Mouse (Mus musculus): ENCODE results near the gene Gm8180. TPM values are rescaled to one million over a fixed set of nuclear protein-coding genes. Genes with fewer than 3 reads are reported as not detected.
"Not testable (repeated sequence)": the region's sequence is repeated elsewhere in the genome, so short reads cannot be mapped to it uniquely, and the experiment has no call there.

The Gm8180 gene
- polyA plus RNA-seq (2014; fragmentation: Nextera tagmentation; extraction: Ambion mirVana) = not detected in 2 replicates

DNA sequence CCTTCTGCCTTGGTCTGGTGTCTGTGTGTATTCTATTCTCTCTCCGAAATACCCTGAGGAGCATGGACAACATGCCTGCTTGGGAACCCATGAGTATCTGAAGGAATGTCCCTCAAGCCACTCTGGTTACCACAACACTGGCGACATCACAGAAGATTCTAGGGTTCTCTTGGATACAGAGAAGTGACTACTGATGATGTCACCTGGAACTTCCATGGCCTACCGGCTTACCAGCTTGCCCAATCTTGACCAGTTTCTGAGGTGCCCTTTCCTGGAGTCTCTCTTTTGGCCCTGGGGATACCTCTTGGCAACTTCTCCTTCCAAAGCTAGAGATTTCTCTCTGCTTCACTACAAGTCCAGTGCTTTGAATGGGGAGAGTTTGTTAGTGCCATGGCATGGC is at the start of gene Gm8180:
TSS of gene Gm8180 (minus strand) at position 101 of the 400 bp plus-strand sequence.
- not testable (repeated sequence) for H3K27ac ChIP-seq (ENCODE audit: low read depth, low read length); H3K36me3 ChIP-seq (ENCODE audit: control insufficient read depth, insufficient read depth, low read length); H3K27me3 ChIP-seq (ENCODE audit: control insufficient read depth, insufficient read depth, low read length); H3K9ac ChIP-seq (ENCODE audit: low read depth, low read length); H3K9me3 ChIP-seq (ENCODE audit: control insufficient read depth, low read length); H3K4me3 ChIP-seq (ENCODE audit: low read length); H3K4me1 ChIP-seq (ENCODE audit: control insufficient read depth, insufficient read depth, low read length); ATAC-seq (ENCODE audit: low FRiP score, low TSS enrichment); H3K4me2 ChIP-seq (replicated peaks; ENCODE audit: low read depth, low read length)
- WGBS = 95% methylated on average over 2 of the region's 3 CpGs

DNA sequence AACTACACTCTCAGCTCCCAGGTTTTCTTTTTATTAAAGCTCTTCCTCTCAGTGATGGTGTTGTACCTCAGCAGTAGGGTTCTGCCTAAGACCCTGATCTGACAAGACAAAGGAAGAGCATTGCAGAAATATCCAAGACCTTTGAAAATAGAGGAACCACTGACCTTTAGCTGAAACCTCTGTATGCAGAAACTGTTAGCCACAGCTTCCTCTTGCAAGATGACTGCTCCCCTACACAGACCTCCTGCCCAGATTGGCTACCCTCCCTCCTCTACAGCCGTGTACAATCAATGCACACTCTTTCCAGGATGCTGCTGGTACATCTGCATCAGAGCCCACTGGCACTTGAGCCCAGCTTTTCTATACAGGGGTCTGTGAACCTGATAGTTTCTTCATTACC is 45.8 kb upstream of the Gm8180 start:
- WGBS = 87% methylated on average over 1 of the region's 1 CpGs
- H3K27me3 ChIP-seq (ENCODE audit: control insufficient read depth, insufficient read depth, low read length); H3K27ac ChIP-seq (ENCODE audit: low read depth, low read length); H3K4me1 ChIP-seq (ENCODE audit: control insufficient read depth, insufficient read depth, low read length); H3K9me3 ChIP-seq (ENCODE audit: control insufficient read depth, low read length); H3K4me3 ChIP-seq (ENCODE audit: low read length); ATAC-seq (ENCODE audit: low FRiP score, low TSS enrichment); H3K4me2 ChIP-seq (replicated peaks; ENCODE audit: low read depth, low read length); H3K36me3 ChIP-seq (ENCODE audit: control insufficient read depth, insufficient read depth, low read length); H3K9ac ChIP-seq (ENCODE audit: low read depth, low read length): not testable (repeated sequence)

DNA sequence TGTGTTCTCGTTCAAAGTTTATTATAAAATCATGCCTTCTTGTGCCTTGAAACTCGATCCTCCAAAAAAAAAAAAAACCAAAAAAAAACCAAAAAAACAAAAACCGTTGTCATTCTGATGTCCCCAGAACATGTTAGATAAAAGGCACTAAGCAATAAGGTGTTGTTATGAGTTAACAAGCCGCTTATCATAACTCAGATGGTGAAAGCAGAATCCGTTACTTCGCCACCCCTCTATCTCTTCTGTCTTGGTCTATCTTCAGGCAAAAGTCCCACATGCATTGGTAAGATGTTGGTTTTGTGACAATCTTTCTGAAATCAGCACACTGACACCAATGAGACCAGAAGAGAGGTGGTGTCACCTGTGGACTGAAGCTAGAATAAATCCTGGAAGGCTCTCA is 39.6 kb upstream of the Gm8180 start:
- WGBS = 91% methylated on average over 6 of the region's 6 CpGs
- H3K4me3 ChIP-seq (ENCODE audit: low read length); H3K9ac ChIP-seq (ENCODE audit: low read depth, low read length); H3K36me3 ChIP-seq (ENCODE audit: control insufficient read depth, insufficient read depth, low read length); H3K4me1 ChIP-seq (ENCODE audit: control insufficient read depth, insufficient read depth, low read length); H3K27ac ChIP-seq (ENCODE audit: low read depth, low read length); ATAC-seq (ENCODE audit: low FRiP score, low TSS enrichment); H3K4me2 ChIP-seq (replicated peaks; ENCODE audit: low read depth, low read length); H3K9me3 ChIP-seq (ENCODE audit: control insufficient read depth, low read length); H3K27me3 ChIP-seq (ENCODE audit: control insufficient read depth, insufficient read depth, low read length): not testable (repeated sequence)

DNA sequence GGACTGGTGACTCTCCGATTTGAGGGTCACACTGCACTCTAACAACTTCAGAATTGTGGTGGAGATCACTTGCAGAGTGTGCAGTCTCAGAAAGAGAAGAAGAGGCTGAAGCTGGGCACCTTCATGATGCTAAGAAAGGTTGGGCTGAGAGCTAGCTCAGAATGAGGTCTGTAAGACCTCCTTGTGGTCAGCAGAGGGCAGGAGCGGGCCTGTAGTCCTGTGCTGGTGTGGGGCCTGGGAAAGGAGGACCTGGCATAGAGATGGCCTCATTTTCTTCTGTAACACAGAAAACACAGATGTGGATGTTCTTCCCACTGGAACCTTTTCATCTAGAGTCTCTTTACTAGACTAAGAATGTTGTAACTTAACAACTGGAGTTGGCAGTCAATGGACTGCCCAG is 37.3 kb upstream of the Gm8180 start:
- not testable (repeated sequence) for H3K27ac ChIP-seq (ENCODE audit: low read depth, low read length); H3K4me3 ChIP-seq (ENCODE audit: low read length); ATAC-seq (ENCODE audit: low FRiP score, low TSS enrichment); H3K4me2 ChIP-seq (replicated peaks; ENCODE audit: low read depth, low read length); H3K27me3 ChIP-seq (ENCODE audit: control insufficient read depth, insufficient read depth, low read length); H3K4me1 ChIP-seq (ENCODE audit: control insufficient read depth, insufficient read depth, low read length); H3K36me3 ChIP-seq (ENCODE audit: control insufficient read depth, insufficient read depth, low read length); H3K9me3 ChIP-seq (ENCODE audit: control insufficient read depth, low read length); H3K9ac ChIP-seq (ENCODE audit: low read depth, low read length)
- 70% methylated on average over 1 of the region's 2 CpGs for WGBS

DNA sequence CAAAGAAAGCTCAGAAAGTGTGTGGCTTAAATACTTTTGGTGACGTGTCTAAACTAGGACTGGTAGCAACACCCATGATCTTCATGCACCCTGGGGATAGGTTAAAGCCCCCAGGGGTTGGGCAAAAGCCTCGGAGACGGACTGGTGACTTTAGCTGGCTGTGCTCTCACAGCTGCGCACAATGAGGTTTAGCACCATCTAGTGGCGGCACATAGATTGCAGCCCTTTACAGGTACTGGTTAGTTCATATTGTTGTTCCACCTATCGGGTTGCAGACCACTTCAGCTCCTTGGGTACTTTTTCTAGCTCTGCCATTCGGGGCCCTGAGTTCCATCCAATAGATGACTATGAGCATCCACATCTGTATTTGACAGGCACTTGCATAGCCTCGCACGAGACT is 27.9 kb upstream of the Gm8180 start:
- not testable (repeated sequence) for H3K4me2 ChIP-seq (replicated peaks; ENCODE audit: low read depth, low read length); H3K4me3 ChIP-seq (ENCODE audit: low read length); ATAC-seq (ENCODE audit: low FRiP score, low TSS enrichment); H3K9me3 ChIP-seq (ENCODE audit: control insufficient read depth, low read length); H3K4me1 ChIP-seq (ENCODE audit: control insufficient read depth, insufficient read depth, low read length); H3K27me3 ChIP-seq (ENCODE audit: control insufficient read depth, insufficient read depth, low read length); H3K27ac ChIP-seq (ENCODE audit: low read depth, low read length); H3K36me3 ChIP-seq (ENCODE audit: control insufficient read depth, insufficient read depth, low read length); H3K9ac ChIP-seq (ENCODE audit: low read depth, low read length)
- 65% methylated on average over 6 of the region's 9 CpGs for WGBS

DNA sequence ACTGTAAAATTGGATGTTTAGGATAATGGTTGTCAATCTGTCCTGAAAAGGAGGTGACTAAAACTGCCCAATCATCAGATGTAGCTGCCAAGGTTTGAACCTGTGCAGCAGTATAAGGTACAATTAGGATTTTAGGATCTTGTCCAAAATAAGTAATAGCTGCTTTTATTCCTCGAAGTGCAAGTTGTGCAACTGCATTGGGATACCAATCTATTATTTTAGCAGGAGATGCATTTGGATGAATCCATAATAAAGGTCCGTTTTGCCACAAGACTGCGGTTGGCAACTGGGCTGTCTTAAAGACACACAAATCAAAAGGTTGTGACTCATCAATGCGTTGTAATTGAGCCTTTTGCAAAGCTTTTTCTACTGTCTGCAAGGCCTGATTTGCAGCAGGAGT is 23.6 kb upstream of the Gm8180 start:
- not testable (repeated sequence) for H3K9me3 ChIP-seq (ENCODE audit: control insufficient read depth, low read length); H3K4me1 ChIP-seq (ENCODE audit: control insufficient read depth, insufficient read depth, low read length); ATAC-seq (ENCODE audit: low FRiP score, low TSS enrichment); H3K27me3 ChIP-seq (ENCODE audit: control insufficient read depth, insufficient read depth, low read length); H3K4me2 ChIP-seq (replicated peaks; ENCODE audit: low read depth, low read length); H3K4me3 ChIP-seq (ENCODE audit: low read length); H3K9ac ChIP-seq (ENCODE audit: low read depth, low read length); H3K36me3 ChIP-seq (ENCODE audit: control insufficient read depth, insufficient read depth, low read length); H3K27ac ChIP-seq (ENCODE audit: low read depth, low read length)
- 72% methylated on average over 3 of the region's 4 CpGs for WGBS

DNA sequence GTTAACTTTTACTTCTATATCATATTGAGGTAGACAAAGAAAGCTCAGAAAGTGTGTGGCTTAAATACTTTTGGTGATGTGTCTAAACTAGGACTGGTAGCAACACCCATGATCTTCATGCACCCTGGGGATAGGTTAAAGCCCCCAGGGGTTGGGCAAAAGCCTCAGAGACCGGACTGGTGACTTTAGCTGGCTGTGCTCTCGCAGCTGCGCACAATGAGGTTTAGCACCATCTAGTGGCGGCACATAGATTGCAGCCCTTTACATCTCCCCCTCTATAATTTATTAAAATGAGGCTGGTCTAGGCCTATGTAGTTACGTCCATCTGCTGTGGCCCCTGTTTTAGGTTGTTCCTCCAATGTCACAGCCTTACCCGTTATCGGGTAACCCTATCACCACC is 19.9 kb upstream of the Gm8180 start:
- 18% methylated on average over 7 of the region's 7 CpGs for WGBS
- H3K9me3 ChIP-seq (ENCODE audit: control insufficient read depth, low read length); H3K4me1 ChIP-seq (ENCODE audit: control insufficient read depth, insufficient read depth, low read length); H3K4me2 ChIP-seq (replicated peaks; ENCODE audit: low read depth, low read length); H3K9ac ChIP-seq (ENCODE audit: low read depth, low read length); H3K27ac ChIP-seq (ENCODE audit: low read depth, low read length); ATAC-seq (ENCODE audit: low FRiP score, low TSS enrichment); H3K27me3 ChIP-seq (ENCODE audit: control insufficient read depth, insufficient read depth, low read length); H3K4me3 ChIP-seq (ENCODE audit: low read length); H3K36me3 ChIP-seq (ENCODE audit: control insufficient read depth, insufficient read depth, low read length): not testable (repeated sequence)

DNA sequence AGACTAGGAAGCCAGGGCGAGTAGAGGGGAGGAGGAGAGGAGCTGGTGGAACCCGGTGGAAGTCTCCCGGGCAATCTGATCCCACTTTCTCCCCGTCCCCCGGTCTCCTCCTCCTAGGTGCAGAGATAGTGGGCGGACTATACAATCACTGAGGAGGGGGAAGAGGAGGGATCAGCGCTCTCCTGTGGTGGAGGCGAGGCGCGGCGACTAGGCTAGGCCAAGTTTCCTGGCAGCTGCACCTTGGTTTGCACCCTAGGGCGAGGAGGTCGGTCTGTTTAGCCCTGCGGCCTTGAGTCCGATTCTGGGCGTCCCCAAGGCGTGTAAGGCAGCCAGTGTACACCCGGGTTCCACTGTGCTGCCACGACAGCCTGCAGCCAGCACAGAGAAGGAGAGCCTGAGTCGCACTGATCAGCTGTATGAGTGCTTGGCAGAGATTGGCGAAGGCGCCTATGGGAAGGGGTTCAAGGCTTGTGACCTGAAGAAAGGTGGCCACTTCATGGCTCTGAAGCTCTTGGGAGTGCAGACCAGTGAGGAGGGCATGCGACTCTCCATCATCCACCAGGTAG is 12.4 kb upstream of the Gm8180 start:
- H3K4me3 ChIP-seq (ENCODE audit: low read length) = peak overlapping the region; percentile 17
- not testable (repeated sequence) for H3K9ac ChIP-seq (ENCODE audit: low read depth, low read length); H3K27me3 ChIP-seq (ENCODE audit: control insufficient read depth, insufficient read depth, low read length); H3K36me3 ChIP-seq (ENCODE audit: control insufficient read depth, insufficient read depth, low read length); H3K27ac ChIP-seq (ENCODE audit: low read depth, low read length); H3K9me3 ChIP-seq (ENCODE audit: control insufficient read depth, low read length); H3K4me1 ChIP-seq (ENCODE audit: control insufficient read depth, insufficient read depth, low read length)
- H3K4me2 ChIP-seq (replicated peaks; ENCODE audit: low read depth, low read length) = peak overlapping the region; percentile 42
- WGBS = 10% methylated on average over 21 of the region's 23 CpGs
- peak; percentile 97 for ATAC-seq (ENCODE audit: low FRiP score, low TSS enrichment)

DNA sequence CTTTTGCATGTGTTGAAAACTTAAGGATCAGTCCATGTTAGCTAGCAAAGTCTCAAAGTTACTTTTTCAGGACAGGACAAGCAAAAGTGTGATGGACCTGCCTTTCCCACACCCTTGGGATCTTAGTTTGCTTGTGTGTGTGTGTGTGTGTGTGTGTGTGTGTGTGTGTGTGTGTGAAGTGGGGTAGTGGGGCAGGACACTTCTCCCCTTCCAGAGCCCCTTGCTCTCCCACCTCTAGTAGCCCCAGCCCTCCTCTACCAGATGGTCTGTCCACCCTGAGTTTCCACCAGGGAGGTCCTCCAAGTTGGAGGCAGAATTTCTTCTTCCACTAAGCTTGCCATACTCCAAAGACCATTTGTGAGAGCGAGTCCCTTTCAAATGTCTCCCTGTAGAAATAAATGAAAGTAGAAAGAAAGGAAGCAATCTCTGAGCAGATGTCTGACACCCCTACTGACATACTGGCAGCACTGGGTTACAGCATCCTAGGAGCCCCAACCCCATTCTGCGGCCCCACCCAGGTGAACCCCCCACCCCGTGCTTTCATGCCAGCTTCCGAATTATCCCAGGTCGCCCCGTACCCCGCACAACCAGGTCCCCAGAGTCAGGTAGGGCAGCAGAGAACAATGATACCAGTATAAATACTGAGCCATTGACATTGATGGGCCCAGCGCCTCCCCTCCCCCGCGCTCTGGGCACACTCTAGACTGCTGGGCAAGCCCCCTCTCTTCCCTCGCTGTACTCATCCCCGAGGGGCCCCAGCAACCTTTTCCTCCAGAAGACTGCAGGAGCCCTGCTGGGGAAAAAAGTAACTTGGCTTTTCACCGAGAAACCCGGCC is 11.7 kb upstream of the Gm8180 start:
- H3K4me2 ChIP-seq (replicated peaks; ENCODE audit: low read depth, low read length) = peak overlapping the region; percentile 42
- H3K4me1 ChIP-seq (ENCODE audit: control insufficient read depth, insufficient read depth, low read length) = no peaks in the 10 kb centered on the region
- no peaks in the 10 kb centered on the region for H3K9me3 ChIP-seq (ENCODE audit: control insufficient read depth, low read length)
- WGBS = 12% methylated on average over 13 of the region's 14 CpGs
- H3K9ac ChIP-seq (ENCODE audit: low read depth, low read length) = no peak overlapping the region
- no peak overlapping the region for H3K27ac ChIP-seq (ENCODE audit: low read depth, low read length)
- no peaks in the 10 kb centered on the region for H3K36me3 ChIP-seq (ENCODE audit: control insufficient read depth, insufficient read depth, low read length)
- ATAC-seq (ENCODE audit: low FRiP score, low TSS enrichment) = peak; percentile 96
- no peaks in the 10 kb centered on the region for H3K27me3 ChIP-seq (ENCODE audit: control insufficient read depth, insufficient read depth, low read length)
- peak overlapping the region; percentile 17; the same call in 1 of the 2 replicates for H3K4me3 ChIP-seq (ENCODE audit: low read length)
